Mouse (Mus musculus) layer of hippocampus, adult 2 months (tissue): ENCODE data around the gene Pwwp2b. TPM values are rescaled to one million over a fixed set of nuclear protein-coding genes. Genes with fewer than 3 reads are reported as not detected.
A peak's percentile ranks its signal among the peaks of the same experiment; 100 is the strongest.

ENCODE experiments used
- DNase-seq, 2 experiments: peaks; one replicate each; pipeline ENCODE4 v3.0.0; 2022; ENCODE audit warnings: low spot score in 2 of 2
- H3K27ac ChIP-seq: fragments of 200-600 bp; 2 replicates; pipeline ENCODE4 v1.8.1; 2022
- H3K4me3 ChIP-seq: fragments of 200-600 bp; 2 replicates; pipeline ENCODE4 v1.8.1; 2022; ENCODE audit warnings: mild to moderate bottlenecking
- CTCF ChIP-seq: fragments of 200-600 bp; conservative IDR thresholded peaks from 2 replicates; pipeline ENCODE4 v1.8.1; 2022; ENCODE audit warnings: antibody characterized with exemption, mild to moderate bottlenecking, moderate library complexity
- total RNA-seq, 2 experiments: library from RNA; stranded (reverse); gene quantifications; 2 replicates each; pipeline ENCODE4 v1.2.3; 2021

Pwwp2b gene
- total RNA-seq, 2 experiments from 2014 or later = 35.0 to 37.6 TPM

GRCm38 (mm10) chr7:139276150-139276549, 27.9 kb downstream of the Pwwp2b start:
- no peak for DNase-seq
- H3K27ac ChIP-seq = peak overlapping the region; percentile 68
- no peak for TF ChIP-seq CTCF
- H3K4me3 ChIP-seq = no peak overlapping the region

GRCm38 (mm10) chr7:139277536-139277935, 29.3 kb downstream of the Pwwp2b start:
- DNase-seq = no peak
- Histone ChIP-seq H3K27ac (no peak overlapping the region), H3K4me3 (no peak overlapping the region)
- no peak for TF ChIP-seq CTCF

- no peak for DNase-seq
- TF ChIP-seq CTCF = no peak
- no peak overlapping the region for H3K27ac ChIP-seq
- no peak overlapping the region for H3K4me3 ChIP-seq
Observed at GRCm38 (mm10) chr7:139279571-139279970, 31.3 kb downstream of the Pwwp2b start.

DNA sequence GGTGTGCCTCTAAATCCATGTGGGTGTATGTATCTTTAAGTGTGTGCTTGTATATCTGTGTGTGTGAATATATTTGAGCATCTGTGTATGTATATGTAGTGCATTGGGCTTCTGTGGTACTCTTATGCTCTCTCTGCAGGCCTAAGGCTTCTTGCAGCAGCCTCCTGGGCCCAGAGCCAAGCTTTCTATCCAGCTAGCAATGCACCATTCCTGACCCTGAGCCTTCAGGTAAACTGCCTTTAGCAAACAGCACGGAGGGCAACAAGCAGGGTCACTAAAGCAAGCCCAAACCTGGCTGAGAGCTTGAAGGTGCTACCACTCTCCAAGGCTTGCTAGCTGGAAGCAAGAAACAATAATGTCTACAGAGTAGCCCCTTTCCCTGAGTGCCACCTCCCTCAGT, 31.8 kb downstream of the Pwwp2b start:
- no peak for DNase-seq
- Histone ChIP-seq H3K27ac (no peak overlapping the region), H3K4me3 (no peak overlapping the region)
- TF ChIP-seq CTCF = no peak

DNA sequence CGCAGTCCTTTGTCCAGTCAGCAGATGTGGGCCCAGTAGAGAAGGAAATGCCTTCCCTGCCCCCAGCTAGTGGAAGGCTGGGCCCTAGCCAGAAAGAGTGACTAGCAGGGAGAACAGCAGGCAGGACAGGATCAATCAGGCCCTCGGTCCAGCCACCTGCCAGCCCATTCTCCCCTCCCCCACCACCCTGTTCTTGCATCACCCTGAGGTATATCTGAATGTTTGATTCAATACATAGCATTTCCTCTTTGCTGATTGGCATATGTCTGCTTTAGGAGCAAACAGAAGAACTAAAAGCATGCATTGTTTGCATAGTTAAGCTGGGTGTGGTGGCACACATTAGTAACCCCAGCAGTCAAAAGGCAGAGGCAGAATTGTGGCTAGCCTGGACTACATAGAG, 32.9 kb downstream of the Pwwp2b start:
- Histone ChIP-seq H3K27ac (no peak overlapping the region), H3K4me3 (no peak overlapping the region)
- no peak for TF ChIP-seq CTCF
- DNase-seq = no peak

GRCm38 (mm10) chr7:139282037-139282436, 33.8 kb downstream of the Pwwp2b start:
- no peak overlapping the region for H3K27ac ChIP-seq
- DNase-seq = no peak
- H3K4me3 ChIP-seq = no peak overlapping the region
- TF ChIP-seq CTCF = no peak

- DNase-seq = peak; percentile 34 to 68
- Histone ChIP-seq H3K27ac (peak overlapping the region; percentile 68; the same call in 1 of the 2 replicates), H3K4me3 (no peak overlapping the region)
- TF ChIP-seq CTCF = no peak
Observed at GRCm38 (mm10) chr7:139285295-139285943, 37.1 kb downstream of the Pwwp2b start.

DNA sequence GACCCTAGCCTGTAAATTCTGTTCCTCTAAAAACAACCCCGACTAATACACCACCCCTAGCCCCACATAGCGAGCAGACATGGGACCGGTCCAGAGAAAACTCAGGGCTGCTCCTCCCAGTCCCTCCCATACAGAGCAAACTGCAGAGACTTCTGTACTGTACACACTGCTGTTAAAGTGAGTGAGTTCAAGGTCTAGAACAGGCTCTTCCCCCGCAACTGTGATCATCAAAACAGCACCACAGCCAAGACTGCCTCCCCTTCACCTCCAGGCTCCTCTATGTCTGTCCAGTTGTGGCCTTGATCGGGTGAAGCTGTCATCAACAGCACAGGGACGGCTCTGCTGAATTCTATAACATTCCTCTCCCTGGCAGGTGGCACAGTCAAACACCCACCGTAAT, 40.3 kb downstream of the Pwwp2b start:
- H3K27ac ChIP-seq = no peak overlapping the region
- no peak for DNase-seq
- no peak overlapping the region for H3K4me3 ChIP-seq
- TF ChIP-seq CTCF = no peak

DNA sequence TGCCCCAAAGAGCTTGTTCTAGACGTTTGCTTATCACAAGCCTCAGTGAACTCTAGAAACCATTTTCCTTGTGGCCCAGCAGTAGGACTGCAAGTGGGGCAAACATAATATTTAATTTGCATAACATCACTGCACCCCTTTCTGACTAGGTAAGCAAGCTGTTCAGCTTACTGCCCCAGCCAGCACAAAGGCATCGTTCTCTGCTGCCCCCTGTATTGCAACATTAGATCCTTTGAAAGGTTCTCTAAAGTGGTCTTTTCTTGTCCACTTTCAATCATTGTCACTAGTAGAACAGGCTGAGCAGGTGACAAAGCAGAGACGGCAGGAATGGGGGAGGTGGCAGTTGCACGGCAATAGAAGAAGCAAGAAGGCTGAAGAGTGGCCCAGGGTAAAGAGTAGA, 45.1 kb downstream of the Pwwp2b start:
- Histone ChIP-seq H3K4me3 (no peak overlapping the region), H3K27ac (no peak overlapping the region)
- DNase-seq = no peak
- TF ChIP-seq CTCF = peak; percentile 31; the same call in 1 of the 2 replicates

- no peak for DNase-seq
- Histone ChIP-seq H3K27ac (no peak overlapping the region), H3K4me3 (no peak overlapping the region)
- TF ChIP-seq CTCF = no peak
Observed at GRCm38 (mm10) chr7:139294076-139294475, 45.8 kb downstream of the Pwwp2b start.

DNA sequence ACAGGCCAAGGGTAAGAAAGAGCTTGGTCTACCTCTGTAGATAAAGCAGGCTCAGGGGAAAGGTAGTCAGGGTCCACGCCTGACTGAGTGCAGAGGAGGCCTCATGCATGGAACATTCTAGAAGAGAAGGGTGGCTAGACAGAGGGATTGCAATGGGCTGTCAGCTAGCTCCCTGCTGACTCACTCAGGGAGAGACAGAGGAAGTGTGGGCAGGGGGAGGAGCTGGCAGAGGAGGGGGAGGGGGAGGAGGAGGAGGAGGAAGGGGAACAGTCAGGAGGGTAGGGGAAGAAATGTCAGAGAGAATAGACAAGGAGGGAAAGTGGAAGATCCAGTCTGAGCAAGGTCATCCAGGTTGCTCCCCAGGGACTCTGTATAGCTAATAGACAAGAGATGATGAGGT, 47.4 kb downstream of the Pwwp2b start:
- no peak overlapping the region for H3K4me3 ChIP-seq
- H3K27ac ChIP-seq = no peak overlapping the region
- no peak for DNase-seq
- no peak for TF ChIP-seq CTCF

DNA sequence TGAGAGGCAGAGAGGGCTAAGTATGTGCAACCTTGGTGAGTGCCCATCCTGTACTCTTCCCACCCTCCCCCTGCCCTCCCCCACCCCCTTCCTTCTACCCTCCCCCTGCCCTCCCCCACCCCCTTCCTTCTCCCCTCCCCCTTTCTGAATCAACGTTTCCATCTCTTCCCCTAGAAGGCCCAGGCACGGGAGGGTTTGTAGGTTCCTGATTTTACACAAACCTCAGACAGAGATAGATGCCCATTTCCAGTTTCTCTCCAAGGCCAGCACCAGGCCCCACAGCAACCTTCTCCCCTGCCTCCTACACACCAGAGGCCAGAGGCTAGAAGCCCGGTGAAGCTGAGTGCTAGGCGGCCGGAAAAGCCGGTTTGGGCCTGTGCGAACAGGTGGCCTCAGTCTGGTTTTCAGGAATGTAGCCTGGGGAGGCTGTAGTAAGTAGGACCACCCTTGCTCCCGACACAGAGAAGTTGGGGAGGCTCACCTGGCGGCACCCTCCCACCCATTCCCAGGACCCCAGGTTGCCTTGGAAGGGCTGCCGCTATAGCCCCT, 48.3 kb downstream of the Pwwp2b start:
- Histone ChIP-seq H3K27ac (no peak overlapping the region), H3K4me3 (no peak overlapping the region)
- no peak for DNase-seq
- TF ChIP-seq CTCF = no peak

DNA sequence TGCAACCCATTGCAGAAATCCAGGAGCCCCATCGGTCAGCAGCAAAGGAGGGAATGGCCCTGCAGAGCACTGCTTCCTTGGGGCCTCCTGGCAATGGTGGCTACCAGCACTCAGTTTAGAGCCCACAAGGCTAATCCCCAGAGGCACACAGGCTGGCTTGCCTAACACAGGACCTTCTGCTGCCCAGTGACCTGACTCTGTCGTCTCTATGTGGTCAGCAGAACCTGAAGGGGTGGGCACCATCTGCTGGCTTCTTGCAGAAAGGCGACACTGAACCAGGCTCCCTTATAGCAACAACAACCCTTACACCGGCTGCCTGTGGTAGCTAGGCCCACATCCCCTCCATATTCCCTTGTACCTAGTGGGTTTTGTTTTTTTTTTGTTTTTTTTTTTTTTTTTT, 50.2 kb downstream of the Pwwp2b start:
- Histone ChIP-seq H3K4me3 (no peak overlapping the region), H3K27ac (no peak overlapping the region)
- DNase-seq = no peak
- TF ChIP-seq CTCF = peak; percentile 34; the same call in 1 of the 2 replicates

DNA sequence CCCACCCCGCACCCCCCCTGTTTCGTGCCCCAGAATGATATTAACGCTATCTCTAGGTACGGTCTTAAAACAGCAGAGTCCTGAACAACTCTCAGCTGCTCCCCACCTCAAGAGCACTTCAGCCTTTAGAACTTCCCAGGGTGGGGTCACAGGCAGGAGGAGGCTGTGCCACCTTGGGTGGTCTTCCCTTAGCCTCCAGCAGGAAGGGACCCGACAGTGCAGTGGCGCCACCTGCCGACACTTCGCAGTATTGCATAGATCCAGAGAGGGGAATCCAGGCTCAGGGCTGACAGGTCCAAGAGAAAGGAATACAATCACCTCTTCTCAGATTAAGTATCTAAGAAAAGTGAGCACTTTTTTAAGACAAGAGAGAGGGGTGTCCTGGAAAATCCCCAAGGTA, 51.1 kb downstream of the Pwwp2b start:
- DNase-seq = peak; percentile 75 to 94
- Histone ChIP-seq H3K4me3 (peak overlapping the region; percentile 31; the same call in 1 of the 2 replicates), H3K27ac (no peak overlapping the region)
- TF ChIP-seq CTCF = peak; percentile 91
